Mouse (Mus musculus): ENCODE data around the gene Zscan21.
"Not testable (repeated sequence)": the region's sequence is repeated elsewhere in the genome, so short reads cannot be mapped to it uniquely, and the experiment has no call there.

Gene Zscan21

DNA sequence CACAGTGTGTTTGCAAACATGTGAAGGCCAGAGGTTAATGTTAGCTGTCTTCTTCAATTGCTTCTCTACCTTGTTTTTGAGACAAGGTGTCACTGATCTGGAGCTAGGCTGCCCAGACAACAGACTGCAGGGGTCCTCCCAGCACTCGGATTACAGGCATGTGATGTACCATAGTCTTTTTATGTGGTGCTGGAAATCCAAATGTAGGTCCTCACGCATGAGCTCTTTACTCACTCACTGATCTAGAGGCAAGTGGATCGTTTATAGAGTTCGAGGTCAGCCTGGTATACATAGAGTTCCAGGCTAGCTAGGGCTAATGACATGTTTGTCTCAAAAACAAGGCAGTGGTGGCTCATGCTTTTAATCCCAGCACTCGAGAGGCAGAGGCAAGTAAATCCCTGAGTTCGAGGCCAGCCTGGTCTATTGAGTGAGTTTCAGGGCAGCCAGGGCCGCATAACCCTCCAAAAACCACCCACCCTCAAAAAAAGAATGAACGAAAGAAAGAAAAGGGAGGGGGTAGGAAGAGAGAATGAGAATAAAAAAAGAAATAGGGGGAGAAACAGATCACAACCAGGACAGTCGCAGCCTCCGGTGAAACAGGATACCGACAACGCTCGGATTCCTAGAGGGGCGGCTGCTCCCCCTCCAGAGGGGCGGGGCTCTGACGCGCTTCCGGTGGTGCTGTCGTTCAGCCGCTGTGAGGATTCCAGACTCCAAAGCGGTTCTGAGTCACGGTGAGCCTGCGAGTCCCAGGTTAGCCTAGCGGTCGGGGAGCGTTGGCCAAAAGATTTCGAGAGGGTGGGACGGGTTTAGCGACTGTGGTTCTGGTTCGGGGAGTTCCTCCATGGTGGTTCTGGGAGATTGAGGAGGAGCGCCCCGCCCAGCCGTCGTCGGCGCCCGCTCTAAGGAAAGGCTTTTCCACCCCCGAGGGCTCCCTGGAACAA lies at the start of gene Zscan21:
Zscan21 (plus strand) TSS at position 649 of the 944 bp plus-strand sequence.
- DNase-seq (ENCODE audit: extremely low read depth, low read depth, low spot score), result peak; percentile 21

DNA sequence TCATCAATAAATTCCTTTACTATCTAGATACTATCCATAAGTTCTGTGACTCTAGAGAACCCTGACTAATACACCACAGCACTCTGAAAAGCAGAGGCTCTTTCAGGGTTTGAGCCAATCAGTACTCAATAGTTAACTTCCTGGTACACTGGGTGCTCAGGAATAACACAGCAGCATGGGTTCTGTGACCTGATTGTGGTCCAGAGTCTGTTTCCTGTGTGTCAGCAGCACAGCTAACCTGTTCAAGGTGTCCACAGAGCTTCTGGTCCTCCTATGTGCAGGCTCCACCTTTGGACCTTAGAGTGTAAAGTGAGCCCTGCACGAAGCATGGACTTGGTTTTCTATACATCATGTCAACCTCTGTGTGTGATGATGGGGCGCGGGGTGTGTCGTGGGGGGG lies 42.9 kb upstream of the Zscan21 start:
- DNase-seq (ENCODE audit: extremely low read depth, low read depth, low spot score), result no peak

DNA sequence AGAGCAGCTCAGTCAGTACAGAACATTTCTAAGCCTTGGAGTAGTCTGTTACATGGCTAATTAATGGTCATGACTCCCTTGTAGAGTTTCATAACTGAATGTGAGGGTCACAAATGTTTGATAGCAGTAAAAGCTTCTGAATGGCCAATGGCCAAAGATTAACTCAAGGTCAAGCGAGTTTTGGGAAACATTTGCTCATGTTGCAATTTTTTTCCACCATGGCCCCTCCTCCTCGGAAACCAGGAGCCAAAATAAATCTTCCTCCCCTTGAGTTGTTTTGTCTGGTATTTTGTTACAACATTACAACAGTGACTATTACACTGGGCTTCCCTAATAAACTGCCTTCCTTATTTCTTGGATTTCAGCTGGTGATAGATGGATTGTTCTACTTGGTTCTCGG lies 41.0 kb upstream of the Zscan21 start:
- DNase-seq (ENCODE audit: extremely low read depth, low read depth, low spot score), result no peak

DNA sequence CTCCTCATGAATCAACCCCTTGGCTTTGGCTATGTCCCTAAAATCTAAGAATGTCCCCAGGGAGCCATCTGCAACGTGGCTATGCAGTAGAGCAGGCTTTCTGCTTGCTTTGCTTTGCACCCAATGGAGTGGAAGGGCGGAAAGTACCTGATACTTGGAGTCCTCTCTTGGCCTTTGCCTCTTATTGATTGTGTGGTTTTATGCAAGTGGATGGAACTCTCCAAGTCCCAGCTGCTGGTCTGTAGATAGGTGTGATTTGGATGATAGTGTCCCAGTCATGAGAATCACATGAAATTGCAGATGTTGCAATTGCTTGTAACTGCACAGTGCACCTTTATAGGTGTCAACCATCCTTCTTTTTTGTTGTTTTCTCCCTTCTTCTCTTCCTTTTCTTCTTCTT lies 40.6 kb upstream of the Zscan21 start:
- no peak for DNase-seq (ENCODE audit: extremely low read depth, low read depth, low spot score)

DNA sequence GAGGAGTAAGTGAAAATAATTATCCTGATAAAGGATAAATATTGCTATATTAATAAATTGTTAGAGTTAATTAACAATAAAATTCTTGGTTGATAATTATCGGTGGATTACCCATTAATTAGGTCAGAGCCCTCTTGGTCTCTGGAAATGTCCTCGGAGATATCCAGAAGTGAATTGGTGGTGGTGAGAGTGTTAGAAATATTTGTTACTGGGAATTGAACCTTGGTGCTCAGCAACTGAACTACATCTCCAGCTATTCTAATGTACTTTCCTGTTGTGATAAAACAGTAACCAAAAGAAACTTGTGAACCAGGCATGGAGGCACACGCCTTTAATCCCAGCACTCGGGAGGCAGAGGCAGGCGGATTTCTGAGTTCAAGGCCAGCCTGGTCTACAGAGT lies 36.2 kb upstream of the Zscan21 start:
- no peak for DNase-seq (ENCODE audit: extremely low read depth, low read depth, low spot score)

DNA sequence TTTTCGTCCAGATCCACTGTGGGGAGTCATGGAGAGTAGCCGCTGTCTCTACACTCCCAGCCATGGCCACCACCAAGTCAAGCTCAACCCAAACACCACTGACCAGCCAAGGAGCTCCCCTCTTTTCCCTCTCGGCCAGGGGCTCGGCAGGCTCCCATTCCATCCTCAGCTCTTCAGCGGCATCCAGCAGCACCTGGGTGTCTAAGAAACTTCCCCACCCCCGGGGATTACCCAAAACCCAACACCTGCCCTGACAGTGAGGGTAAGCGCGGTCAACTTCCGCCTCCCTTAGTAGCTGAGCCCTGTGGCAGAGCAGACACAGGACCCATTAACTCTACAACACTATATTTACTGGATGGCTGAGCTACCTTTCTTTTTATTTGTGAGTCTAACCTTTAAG lies 35.3 kb upstream of the Zscan21 start:
- DNase-seq (ENCODE audit: extremely low read depth, low read depth, low spot score), result no peak

DNA sequence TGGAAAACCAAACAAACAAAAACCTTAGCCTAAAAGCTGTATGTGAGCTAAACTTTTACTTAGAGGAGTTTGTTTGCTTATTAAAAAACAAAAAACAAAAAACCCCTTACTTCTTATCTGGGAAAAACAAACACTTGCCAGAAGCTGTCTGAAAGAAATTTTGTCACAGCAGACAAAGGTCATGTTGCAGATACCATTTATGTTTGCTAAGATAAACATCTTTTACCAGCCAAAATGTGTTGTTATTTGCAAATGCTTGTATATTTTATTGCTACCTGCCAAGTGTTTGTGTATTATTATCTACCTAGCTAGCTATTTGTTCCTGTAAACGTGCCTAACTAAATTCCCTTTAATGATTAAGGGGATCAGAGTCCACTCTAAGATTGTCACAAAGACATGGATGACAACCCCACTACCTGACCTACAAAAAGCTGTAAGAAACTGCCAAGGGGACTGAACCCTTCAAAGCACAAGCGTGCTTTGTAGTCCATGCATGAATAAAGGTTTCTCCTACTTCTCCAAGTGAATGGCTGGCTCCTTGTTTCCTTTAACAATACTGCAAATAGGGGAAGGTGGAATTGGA lies 33.3 kb upstream of the Zscan21 start:
- DNase-seq (ENCODE audit: extremely low read depth, low read depth, low spot score), result no peak

DNA sequence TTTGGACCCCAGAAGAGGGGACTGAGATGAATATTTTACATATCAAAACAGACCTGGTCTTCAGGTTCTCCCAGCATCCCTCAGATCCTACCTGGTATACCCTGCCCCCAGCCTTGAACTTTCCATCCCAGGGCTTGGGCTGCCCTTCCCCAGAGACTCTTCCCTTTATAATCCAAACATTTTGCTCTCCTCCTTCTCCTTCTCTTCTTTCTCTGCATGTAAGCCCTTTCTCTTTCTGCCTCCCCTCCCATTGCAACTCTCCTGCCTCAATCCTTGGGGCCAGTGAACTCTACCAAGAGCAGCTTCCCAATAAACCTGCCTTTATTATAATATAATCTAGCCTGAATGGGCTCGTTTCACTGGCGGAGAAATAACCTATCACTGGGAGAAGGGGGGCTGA lies 32.8 kb upstream of the Zscan21 start:
- DNase-seq (ENCODE audit: extremely low read depth, low read depth, low spot score), result no peak

DNA sequence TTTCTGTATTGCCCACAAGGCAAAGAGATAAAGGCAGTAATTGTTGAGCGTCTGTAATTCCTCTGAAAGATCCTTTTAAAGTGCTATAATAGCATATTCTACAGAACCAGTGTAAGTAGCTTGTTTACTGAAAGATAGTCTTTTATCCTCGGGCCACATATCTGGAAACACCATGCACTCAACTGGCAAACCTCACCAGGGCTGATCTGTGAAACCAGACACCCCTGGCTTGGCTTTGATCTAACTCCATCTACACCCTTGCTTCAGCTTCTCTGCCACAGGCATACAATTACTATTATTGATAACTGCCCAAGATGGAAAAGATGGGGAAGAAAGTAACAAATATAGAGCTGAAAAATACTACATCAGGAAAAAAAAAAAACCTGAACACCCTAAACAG lies 32.2 kb upstream of the Zscan21 start:
- no peak for DNase-seq (ENCODE audit: extremely low read depth, low read depth, low spot score)

DNA sequence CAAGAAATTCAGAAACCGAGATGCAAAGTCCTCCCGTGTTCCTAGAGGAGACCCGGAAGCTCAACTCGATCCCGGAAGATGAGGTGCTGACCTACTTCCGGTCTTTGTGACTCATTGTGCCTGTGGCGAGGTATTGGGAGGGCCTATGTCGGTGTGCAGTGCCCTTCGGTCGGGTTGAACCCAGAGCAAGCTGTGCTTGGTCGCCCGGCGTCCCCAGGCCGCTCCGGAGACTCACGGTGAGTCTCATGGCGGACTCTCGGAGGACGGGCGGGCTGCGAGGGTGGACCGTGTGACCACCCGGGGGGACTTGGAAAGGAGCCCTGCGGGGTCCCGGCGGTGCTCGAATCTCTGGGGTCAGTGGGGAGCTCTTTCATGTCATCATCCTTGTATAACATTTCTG lies 31.7 kb upstream of the Zscan21 start, which contains the start of gene Zkscan1:
Zkscan1 (plus strand) TSS at position 89 of the 400 bp plus-strand sequence.
- DNase-seq (ENCODE audit: extremely low read depth, low read depth, low spot score), result peak; percentile 64

DNA sequence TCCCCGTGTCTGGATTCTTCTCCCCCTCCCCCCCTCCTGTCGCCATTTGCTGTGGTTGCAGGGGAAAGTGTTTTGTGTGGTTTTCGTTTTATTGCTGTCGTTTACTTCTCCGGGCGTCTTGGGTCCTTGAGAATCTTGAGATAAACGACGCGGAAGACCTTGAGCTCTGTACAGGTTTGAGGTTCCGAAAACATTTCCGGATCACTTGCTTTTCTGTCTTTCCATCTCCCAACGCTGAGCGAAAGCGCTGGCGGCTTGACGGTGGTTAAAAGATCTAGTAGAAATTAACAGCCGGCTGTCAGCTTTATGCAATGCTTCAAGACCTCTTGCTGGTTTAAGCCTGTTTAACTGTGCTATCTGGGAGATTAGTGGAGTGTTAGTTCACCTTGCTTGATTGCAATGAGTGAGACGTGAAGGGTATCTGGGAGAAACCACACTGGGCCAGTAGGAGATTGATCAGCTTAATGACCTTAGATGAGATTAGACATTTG lies 31.2 kb upstream of the Zscan21 start:
- peak; percentile 10 for DNase-seq (ENCODE audit: extremely low read depth, low read depth, low spot score)

DNA sequence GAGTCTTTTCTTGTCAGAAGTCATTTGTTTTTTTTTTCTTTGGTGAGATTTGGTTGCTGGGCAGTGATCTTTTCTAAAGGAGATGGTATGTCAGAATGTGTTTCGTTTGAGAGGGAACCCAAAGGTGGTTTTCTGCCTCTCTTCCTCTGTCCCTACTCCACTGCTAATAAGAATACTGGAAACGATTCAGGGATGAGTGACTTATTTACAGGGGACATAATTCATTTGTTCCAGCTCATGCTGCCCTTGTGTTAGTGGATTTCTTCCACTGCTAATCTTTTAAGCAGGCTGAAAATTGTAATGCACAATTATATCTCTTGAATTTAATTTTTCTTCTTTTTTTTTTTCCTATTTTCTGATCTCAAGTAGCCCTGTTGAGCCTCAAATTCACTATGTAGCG lies 29.9 kb upstream of the Zscan21 start:
- no peak for DNase-seq (ENCODE audit: extremely low read depth, low read depth, low spot score)

DNA sequence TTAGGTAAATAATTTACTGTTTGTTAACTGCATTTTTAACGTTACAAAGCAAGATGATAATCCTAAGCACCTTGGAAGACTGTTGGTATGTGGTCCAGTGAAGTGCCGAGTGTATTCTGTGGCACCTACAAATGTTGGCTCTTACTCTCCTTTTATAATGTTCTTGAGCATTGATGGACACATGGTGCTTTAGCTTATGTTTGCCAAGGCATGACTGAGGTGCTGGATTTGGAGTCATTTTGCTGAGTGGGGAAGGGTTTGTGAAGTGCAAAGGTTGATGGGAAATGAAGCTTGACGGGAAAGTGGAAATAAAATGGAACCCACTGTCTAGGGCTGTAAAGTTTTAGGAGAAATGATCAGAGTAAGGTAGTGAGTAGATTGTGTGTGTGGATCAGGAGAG lies 28.3 kb upstream of the Zscan21 start:
- DNase-seq (ENCODE audit: extremely low read depth, low read depth, low spot score), result no peak

DNA sequence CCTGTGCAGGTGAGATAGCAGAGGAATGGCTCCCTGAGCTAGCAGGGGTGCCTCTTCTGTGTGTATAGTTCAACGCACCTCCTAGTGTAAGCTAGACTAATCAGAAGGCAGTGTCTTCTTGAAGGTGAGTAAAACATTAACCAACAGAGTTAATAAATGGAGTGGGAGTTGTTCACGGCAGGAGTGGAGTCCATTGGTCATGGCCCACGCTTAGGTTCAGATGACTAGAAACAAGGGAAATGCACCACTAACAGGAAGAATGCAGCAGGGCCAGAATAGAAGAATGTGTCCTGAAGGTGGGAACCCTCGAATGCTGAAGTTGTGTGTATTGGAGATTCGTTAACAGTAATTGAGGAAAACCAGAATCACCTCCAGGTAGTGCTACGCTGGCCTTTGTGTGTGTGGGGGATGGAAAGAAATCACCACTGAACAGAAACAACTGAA lies 27.6 kb upstream of the Zscan21 start:
- no peak for DNase-seq (ENCODE audit: extremely low read depth, low read depth, low spot score)

DNA sequence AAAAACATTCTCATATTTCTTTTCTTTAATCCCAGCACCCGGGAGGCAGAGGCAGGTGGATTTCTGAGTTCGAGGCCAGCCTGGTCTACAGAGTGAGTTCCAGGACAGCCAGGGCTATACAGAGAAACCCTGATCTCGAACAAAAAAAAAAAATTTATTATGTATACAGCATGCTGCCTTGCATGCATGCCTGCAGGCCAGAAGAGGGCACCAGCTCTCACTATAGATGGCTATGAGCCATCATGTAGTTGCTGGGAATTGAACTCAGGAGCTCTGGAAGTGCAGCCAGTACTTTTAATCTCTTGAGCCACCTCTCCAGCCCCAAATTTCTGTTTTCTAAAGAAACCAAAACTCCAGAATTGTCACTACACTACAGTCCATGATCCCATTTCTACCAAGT lies 26.4 kb upstream of the Zscan21 start:
- DNase-seq (ENCODE audit: extremely low read depth, low read depth, low spot score), result no peak

DNA sequence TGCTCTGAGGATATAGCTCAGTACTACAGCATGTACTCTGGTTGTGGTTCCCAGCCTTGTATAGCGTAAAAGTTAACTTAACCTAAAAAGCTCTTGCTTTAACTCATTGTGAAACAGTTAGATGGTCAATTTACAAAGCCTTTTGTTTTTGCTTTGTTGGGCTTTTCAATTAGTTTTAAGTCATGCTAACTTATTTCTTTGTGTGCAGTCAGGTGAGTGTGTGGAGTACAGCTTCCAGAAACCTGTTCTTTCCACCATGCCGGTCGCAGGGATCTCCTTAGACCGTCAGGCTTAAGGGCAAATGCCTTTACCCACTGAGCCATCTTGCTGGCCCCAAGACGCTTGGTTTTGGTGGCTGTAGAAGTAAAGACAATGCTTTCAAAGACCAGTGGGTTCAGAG lies 26.0 kb upstream of the Zscan21 start:
- no peak for DNase-seq (ENCODE audit: extremely low read depth, low read depth, low spot score)

DNA sequence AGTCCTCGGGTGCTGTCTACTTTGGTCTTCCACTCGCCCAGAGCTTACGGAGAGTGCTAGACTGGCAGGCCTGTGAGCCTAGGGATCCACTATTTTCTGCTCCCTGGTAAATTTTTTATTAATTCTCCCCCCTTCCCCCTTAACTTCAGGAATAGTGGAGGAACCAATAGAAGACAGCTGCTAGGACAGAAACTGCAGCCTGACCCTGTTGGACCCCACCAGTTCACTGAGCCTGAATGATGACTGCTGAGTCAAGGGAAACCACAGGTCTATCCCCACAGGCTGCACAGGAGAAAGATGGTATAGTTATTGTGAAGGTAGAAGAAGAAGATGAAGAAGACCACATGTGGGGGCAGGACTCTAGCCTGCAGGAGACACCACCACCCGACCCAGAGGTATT lies 23.9 kb upstream of the Zscan21 start:
- DNase-seq (ENCODE audit: extremely low read depth, low read depth, low spot score), result no peak

DNA sequence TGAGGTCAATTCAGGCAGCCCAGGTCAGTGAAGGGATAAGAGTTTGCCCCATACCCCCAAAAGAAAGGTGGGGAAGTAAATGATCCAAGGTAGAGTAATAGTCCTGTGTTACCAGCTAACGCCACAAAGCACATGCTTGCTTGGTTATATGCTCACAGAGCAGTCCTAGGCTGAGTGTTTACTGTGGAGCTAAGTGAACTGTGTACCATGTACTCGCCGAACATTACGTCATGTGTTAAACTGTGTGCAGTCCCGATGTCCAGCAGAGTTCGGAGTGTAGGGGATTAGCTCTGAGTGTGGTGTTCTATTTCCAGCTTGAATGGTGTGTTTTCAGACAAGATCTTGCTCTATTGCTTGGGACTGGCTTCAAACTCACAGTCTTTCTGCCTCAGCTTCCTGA lies 22.2 kb upstream of the Zscan21 start:
- no peak for DNase-seq (ENCODE audit: extremely low read depth, low read depth, low spot score)

DNA sequence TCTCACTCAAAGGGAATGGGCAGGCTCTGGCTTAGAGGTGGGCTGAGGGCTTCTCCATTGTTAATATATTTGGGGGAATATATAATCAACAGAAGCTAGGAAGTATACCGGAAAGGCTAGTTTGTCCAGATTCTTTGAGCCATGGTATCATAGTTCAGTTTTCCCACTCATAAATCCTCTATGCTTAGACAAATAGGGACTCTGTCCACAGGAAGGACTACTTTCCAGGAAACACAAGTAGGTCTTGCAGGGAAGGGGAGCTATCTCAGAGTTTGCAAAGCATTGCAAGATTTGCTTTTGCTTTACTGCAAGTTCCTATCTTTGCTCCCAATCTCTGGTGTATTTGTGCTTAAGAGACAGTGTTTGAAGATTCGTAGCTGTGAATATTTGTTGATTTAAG lies 11.7 kb upstream of the Zscan21 start:
- DNase-seq (ENCODE audit: extremely low read depth, low read depth, low spot score), result no peak

DNA sequence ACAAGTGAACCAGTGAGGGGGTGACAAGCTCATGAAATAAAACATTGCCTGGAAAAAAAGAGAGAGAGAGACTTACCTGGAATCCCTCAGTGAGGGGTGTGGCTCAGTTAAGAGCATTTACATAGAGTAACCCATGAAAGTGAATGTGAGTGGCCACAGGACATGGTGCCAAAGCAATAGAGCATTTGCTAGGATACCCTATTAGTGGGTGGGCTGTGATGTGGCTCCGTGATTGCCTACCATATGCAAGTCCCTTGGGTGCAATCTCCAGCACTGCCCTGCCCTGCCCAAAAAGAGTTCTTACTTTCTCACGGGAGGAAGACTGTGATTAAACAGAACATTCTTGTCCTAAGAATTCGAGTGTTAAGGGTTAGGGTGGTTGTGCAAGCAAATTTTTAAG lies 9.6 kb upstream of the Zscan21 start:
- no peak for DNase-seq (ENCODE audit: extremely low read depth, low read depth, low spot score)

DNA sequence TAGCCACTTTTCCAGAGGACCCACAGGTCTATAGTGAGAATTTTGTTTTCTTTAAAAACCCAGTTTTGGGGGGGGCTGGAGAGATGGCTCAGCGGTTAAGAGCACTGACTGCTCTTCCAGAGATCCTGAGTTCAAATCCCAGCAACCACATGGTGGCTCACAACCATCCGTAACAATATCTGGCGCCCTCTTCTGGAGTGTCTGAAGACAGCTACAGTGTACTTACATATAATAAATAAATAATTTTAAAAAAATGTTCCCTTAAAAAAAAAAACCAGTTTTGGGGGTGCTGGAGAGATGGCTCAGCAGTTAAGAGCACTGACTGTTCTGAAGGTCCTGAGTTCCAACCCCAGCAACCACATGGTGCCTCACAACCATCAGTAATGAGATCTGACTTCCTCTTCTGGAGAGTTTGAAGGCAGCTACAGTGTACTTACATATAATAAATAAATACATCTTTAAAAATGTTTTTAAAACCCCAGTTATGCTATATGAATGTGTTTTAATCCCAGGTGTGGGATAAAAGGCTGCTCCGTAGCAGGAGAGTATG lies 6.8 kb upstream of the Zscan21 start:
- not testable (repeated sequence) for DNase-seq (ENCODE audit: extremely low read depth, low read depth, low spot score)
